Mouse (Mus musculus) adrenal gland, adult (tissue): ENCODE measurements at regions not wholly inside any gene's neighbourhood (a gene's known extent, or its start where the extent isn't known, plus 50 kb on each side); places are given as distances from the start of the nearest gene placed in this dataset.

ENCODE experiments used
- DNase-seq, 2 experiments: peaks; one replicate each; pipeline ENCODE4 v3.0.0; 2022 to 2023; ENCODE audit warnings: low spot score in 1 of 2; ENCODE audit not compliant: inconsistent age in 2 of 2

DNA sequence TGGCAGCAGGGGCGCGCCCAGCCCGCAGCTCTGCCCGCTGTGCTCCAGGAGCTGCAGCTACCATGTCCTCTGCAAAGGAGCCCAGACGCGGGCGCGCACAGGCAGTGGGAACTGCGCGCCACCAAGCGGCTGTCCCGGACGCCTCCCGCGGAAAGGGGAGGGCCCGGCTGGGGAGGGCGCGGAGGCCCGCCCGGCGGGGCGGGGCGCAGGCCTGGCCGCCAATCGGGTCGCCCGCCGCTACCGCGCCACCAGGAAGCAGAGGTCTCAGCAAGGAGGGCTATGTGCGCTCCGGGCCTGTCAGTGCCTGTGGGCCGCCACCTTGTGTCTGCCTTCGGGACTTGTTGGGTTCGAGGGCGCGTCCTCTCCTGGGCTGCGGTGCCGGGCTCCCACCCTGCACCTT is 367.0 kb upstream of the Ywhaq start:
- peak; percentile 76 to 83 for DNase-seq

DNA sequence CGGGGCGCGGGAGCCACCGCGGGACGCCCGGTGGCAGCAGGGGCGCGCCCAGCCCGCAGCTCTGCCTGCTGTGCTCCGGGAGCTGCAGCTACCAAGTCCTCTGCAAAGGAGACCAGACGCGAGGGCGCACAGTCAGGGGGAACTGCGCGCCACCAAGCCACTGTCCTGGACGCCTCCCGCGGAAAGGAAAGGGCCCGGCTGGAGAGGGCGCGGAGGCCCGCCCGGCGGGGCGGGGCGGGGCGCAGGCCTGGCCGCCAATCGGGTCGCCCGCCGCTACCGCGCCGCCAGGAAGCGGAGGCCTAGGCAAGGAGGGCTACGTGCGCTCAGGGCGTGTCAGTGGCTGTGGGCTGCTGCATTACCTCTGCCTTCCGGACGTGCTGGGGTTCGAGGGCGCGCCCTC is 361.3 kb upstream of the Ywhaq start:
- peak in 1 of 2 experiments; percentile 44 for DNase-seq

DNA sequence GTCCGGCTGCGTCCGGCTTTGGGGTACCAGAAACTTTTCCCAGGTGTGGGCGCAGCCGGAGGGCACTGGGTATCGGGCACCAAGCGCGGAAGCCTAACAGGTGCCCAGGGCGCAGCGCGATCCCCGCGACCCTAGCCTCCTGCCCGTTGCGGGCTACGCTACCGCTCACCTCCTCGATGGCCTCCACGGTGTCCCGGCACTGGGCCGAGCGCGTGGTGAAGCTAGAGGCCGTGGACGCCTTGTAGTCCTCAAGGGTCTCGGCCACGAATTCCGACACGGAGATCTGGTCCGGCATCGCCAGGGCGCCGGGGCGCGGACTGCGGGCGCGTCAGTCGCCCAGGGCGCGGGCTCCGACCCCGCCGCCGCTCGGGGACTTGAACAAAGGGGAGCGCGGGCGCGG is 360.9 kb upstream of the Ywhaq start:
- peak in 1 of 2 experiments; percentile 34 for DNase-seq

DNA sequence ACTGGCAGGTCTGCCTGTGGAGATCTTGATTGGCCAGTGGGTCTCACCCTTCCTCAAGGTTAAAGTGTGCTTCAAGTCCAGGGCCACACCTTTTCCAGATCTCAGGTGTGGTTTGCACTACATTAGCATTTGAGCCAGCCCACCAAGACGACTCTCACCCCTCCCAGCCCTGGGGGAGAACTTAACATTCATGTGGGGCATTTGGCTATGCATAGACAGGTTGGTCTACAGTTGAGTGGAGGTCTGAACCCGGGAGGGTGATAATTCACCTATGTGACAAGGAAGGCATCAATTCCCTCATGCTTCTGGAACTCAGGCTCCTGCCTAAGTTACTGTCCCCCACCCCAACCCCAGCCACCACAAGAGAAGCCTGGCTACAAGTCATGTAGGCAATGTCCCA is 350.3 kb upstream of the Ywhaq start:
- DNase-seq: peak in 1 of 2 experiments; percentile 14
